Mouse (Mus musculus): ENCODE data around the gene Clybl. TPM values are rescaled to one million over a fixed set of nuclear protein-coding genes. Genes with fewer than 3 reads are reported as not detected.

Gene Clybl
- polyA plus RNA-seq, 1 experiment from 2014 or later = 27.9 TPM

Other genes with a start within 250 kb of the Clybl start
- gene Gpr183, start 216.5 kb upstream of the Clybl start, polyA plus RNA-seq (2014; fragmentation: Nextera tagmentation; extraction: Ambion mirVana) = 2.1 and 3.0 TPM in 2 replicates
- gene Timm8a2, start 147.0 kb upstream of the Clybl start, polyA plus RNA-seq (2014; fragmentation: Nextera tagmentation; extraction: Ambion mirVana) = not detected in 2 replicates
- 117 and 119 TPM in 2 replicates for gene Tm9sf2, start 74.7 kb upstream of the Clybl start, polyA plus RNA-seq (2014; fragmentation: Nextera tagmentation; extraction: Ambion mirVana)

Measured in limb, embryonic 11.5 days (tissue).